Mouse (Mus musculus) limb, embryonic 15.5 days (tissue): ENCODE data around the gene Fbxl19. TPM values are rescaled to one million over a fixed set of nuclear protein-coding genes. Genes with fewer than 3 reads are reported as not detected.

Experiments used
- ATAC-seq: fragments of 200-750 bp; cut with Nextera tagmentation; 2 replicates; pipeline ENCODE4 v1.8.0; 2017; ENCODE audit warnings: low read depth, moderate TSS enrichment; ENCODE audit not compliant: insufficient number of reproducible peaks, low FRiP score, low TSS enrichment
- H3K27ac ChIP-seq: fragments of 300-500 bp; sonication (generic); 2 replicates; pipeline ENCODE4 v1.5.1; 2015; ENCODE audit warnings: moderate library complexity, mild to moderate bottlenecking, inconsistent platforms
- H3K27me3 ChIP-seq: fragments of 300-500 bp; sonication (generic); 2 replicates; pipeline ENCODE4 v1.6.1; 2015; ENCODE audit warnings: inconsistent platforms
- H3K36me3 ChIP-seq: fragments of 300-500 bp; sonication (generic); 2 replicates; pipeline ENCODE4 v1.6.1; 2015; ENCODE audit warnings: inconsistent platforms
- H3K4me1 ChIP-seq: fragments of 300-500 bp; sonication (generic); 2 replicates; pipeline ENCODE4 v1.6.1; 2015; ENCODE audit warnings: inconsistent platforms
- H3K4me2 ChIP-seq: fragments of 300-500 bp; sonication (generic); 2 replicates; pipeline ENCODE4 v1.6.1; 2015; ENCODE audit warnings: mild to moderate bottlenecking, inconsistent platforms
- H3K4me3 ChIP-seq: fragments of 300-500 bp; sonication (generic); 2 replicates; pipeline ENCODE4 v1.5.1; 2015; ENCODE audit warnings: mild to moderate bottlenecking, inconsistent platforms
- H3K9ac ChIP-seq: fragments of 300-500 bp; sonication (generic); 2 replicates; pipeline ENCODE4 v1.6.1; 2015; ENCODE audit warnings: inconsistent platforms
- H3K9me3 ChIP-seq: fragments of 300-500 bp; sonication (generic); 2 replicates; pipeline ENCODE4 v1.6.1; 2016; ENCODE audit warnings: inconsistent platforms
- WGBS: fragments of 180-500 bp; shearing (Covaris S2); methylation state at CpG from one replicate; pipeline ENCODE4 v1.1.7; 2015; 5-methylcytosine and 5-hydroxymethylcytosine counted together
- polyA plus RNA-seq: library from polyadenylated mRNA; unstranded; fragments of >200 nt; fragmentation: Nextera tagmentation; extraction: Ambion mirVana; gene quantifications from 2 replicates; pipeline ENCODE4 v1.2.1, GENCODE M21; 2015

The Fbxl19 gene
- polyA plus RNA-seq, 1 experiment from 2014 or later, result 4.3 TPM

GRCm38 (mm10) chr7:127798591-127798990 lies 54.2 kb downstream of the Fbxl19 start:
- Histone ChIP-seq H3K4me1 (peaks cover 19% of the 10 kb centered on the region), H3K4me3 (no peak overlapping the region), H3K36me3 (peaks cover 86% of the 10 kb centered on the region), H3K9ac (no peak overlapping the region), H3K27me3 (no peaks in the 10 kb centered on the region), H3K27ac (no peak overlapping the region), H3K9me3 (no peaks in the 10 kb centered on the region), H3K4me2 (no peak overlapping the region)
- ATAC-seq, result no peak
- WGBS, result 89% methylated on average over 4 of the region's 4 CpGs

GRCm38 (mm10) chr7:127799211-127799610 lies 54.9 kb downstream of the Fbxl19 start:
- 88% methylated on average over 13 of the region's 13 CpGs for WGBS
- Histone ChIP-seq H3K9ac (no peak overlapping the region), H3K4me3 (no peak overlapping the region), H3K36me3 (peaks cover 83% of the 10 kb centered on the region), H3K4me1 (peaks cover 19% of the 10 kb centered on the region), H3K9me3 (no peaks in the 10 kb centered on the region), H3K4me2 (no peak overlapping the region), H3K27ac (0 out of 2 replicates have a peak overlapping the region, but pooled peaks have one; percentile 67), H3K27me3 (no peaks in the 10 kb centered on the region)
- ATAC-seq, result no peak

- Histone ChIP-seq H3K27ac (peak overlapping the region; percentile 67), H3K9me3 (no peaks in the 10 kb centered on the region), H3K9ac (no peak overlapping the region), H3K4me2 (no peak overlapping the region), H3K27me3 (no peaks in the 10 kb centered on the region), H3K4me1 (peaks cover 19% of the 10 kb centered on the region), H3K4me3 (no peak overlapping the region), H3K36me3 (peaks cover 82% of the 10 kb centered on the region)
- WGBS, result 88% methylated on average over 1 of the region's 1 CpGs
- no peak for ATAC-seq
Measured at GRCm38 (mm10) chr7:127799738-127800137, 55.4 kb downstream of the Fbxl19 start.

- ATAC-seq, result peak; percentile 66
- Histone ChIP-seq H3K27ac (peak within 1 kb of the TSS; percentile 67), H3K4me2 (peak within 1 kb of the TSS; percentile 44), H3K4me1 (peaks cover 19% of the 10 kb centered on the region), H3K9me3 (no peaks in the 10 kb centered on the region), H3K9ac (no peak within 1 kb of the TSS), H3K27me3 (no peaks in the 10 kb centered on the region), H3K36me3 (peaks cover 77% of the 10 kb centered on the region), H3K4me3 (peak within 1 kb of the TSS; percentile 33)
- WGBS, result 32% methylated on average over 6 of the region's 6 CpGs
Measured at GRCm38 (mm10) chr7:127800435-127801009, 56.2 kb downstream of the Fbxl19 start, which contains the start of gene Hsd3b7. Gene Hsd3b7, plus strand, starts transcription at chr7:127800604.

GRCm38 (mm10) chr7:127801010-127801621 lies 56.8 kb downstream of the Fbxl19 start:
- WGBS, result 90% methylated on average over 8 of the region's 8 CpGs
- no peaks in the 10 kb centered on the region for H3K9me3 ChIP-seq
- peaks cover 19% of the 10 kb centered on the region for H3K4me1 ChIP-seq
- peak overlapping the region; percentile 33 for H3K4me3 ChIP-seq
- no peak overlapping the region for H3K9ac ChIP-seq
- H3K4me2 ChIP-seq, result peak overlapping the region; percentile 44
- H3K27ac ChIP-seq, result peak overlapping the region; percentile 67; the same call in 1 of the 2 replicates
- no peak for ATAC-seq
- H3K36me3 ChIP-seq, result peaks cover 73% of the 10 kb centered on the region
- no peaks in the 10 kb centered on the region for H3K27me3 ChIP-seq

GRCm38 (mm10) chr7:127802313-127802712 lies 58.0 kb downstream of the Fbxl19 start:
- Histone ChIP-seq H3K9ac (no peak overlapping the region), H3K4me3 (no peak overlapping the region), H3K36me3 (peaks cover 64% of the 10 kb centered on the region), H3K4me1 (peaks cover 19% of the 10 kb centered on the region), H3K27me3 (no peaks in the 10 kb centered on the region), H3K4me2 (no peak overlapping the region), H3K9me3 (no peaks in the 10 kb centered on the region), H3K27ac (no peak overlapping the region)
- no peak for ATAC-seq
- 91% methylated on average over 17 of the region's 17 CpGs for WGBS

- H3K27me3 ChIP-seq, result no peaks in the 10 kb centered on the region
- 77% methylated on average over 5 of the region's 5 CpGs for whole genome bisulfite sequencing
- H3K4me3 ChIP-seq, result no peak overlapping the region
- no peak overlapping the region for H3K27ac ChIP-seq
- no peak overlapping the region for H3K9ac ChIP-seq
- H3K4me1 ChIP-seq, result no peaks in the 10 kb centered on the region
- no peak for ATAC-seq
- H3K9me3 ChIP-seq, result no peaks in the 10 kb centered on the region
- peaks cover 56% of the 10 kb centered on the region for H3K36me3 ChIP-seq
- no peak overlapping the region for H3K4me2 ChIP-seq
Measured at GRCm38 (mm10) chr7:127808821-127809220, 64.5 kb downstream of the Fbxl19 start.

GRCm38 (mm10) chr7:127809846-127810245 lies 65.5 kb downstream of the Fbxl19 start:
- Histone ChIP-seq H3K27ac (no peak overlapping the region), H3K9me3 (no peaks in the 10 kb centered on the region), H3K4me3 (no peak overlapping the region), H3K36me3 (peaks cover 59% of the 10 kb centered on the region), H3K4me2 (no peak overlapping the region), H3K4me1 (peaks cover 3% of the 10 kb centered on the region), H3K9ac (no peak overlapping the region), H3K27me3 (no peaks in the 10 kb centered on the region)
- no peak for ATAC-seq
- 92% methylated on average over 1 of the region's 1 CpGs for WGBS

GRCm38 (mm10) chr7:127810650-127811049 lies 66.3 kb downstream of the Fbxl19 start:
- Histone ChIP-seq H3K4me3 (no peak overlapping the region), H3K9me3 (no peaks in the 10 kb centered on the region), H3K27me3 (no peaks in the 10 kb centered on the region), H3K9ac (no peak overlapping the region), H3K36me3 (peaks cover 57% of the 10 kb centered on the region), H3K27ac (no peak overlapping the region), H3K4me2 (no peak overlapping the region), H3K4me1 (peaks cover 3% of the 10 kb centered on the region)
- 80% methylated on average over 10 of the region's 10 CpGs for WGBS
- no peak for ATAC-seq

GRCm38 (mm10) chr7:127811240-127811639 lies 66.9 kb downstream of the Fbxl19 start:
- peaks cover 8% of the 10 kb centered on the region for H3K4me1 ChIP-seq
- no peak for ATAC-seq
- H3K27ac ChIP-seq, result no peak overlapping the region
- no peaks in the 10 kb centered on the region for H3K27me3 ChIP-seq
- H3K36me3 ChIP-seq, result peaks cover 56% of the 10 kb centered on the region
- no peak overlapping the region for H3K4me3 ChIP-seq
- 82% methylated on average over 4 of the region's 4 CpGs for WGBS
- H3K4me2 ChIP-seq, result no peak overlapping the region
- H3K9me3 ChIP-seq, result no peaks in the 10 kb centered on the region
- H3K9ac ChIP-seq, result no peak overlapping the region

- Histone ChIP-seq H3K4me2 (no peak overlapping the region), H3K9ac (no peak overlapping the region), H3K9me3 (no peaks in the 10 kb centered on the region), H3K36me3 (peaks cover 53% of the 10 kb centered on the region), H3K27ac (no peak overlapping the region), H3K4me1 (peaks cover 8% of the 10 kb centered on the region), H3K4me3 (no peak overlapping the region), H3K27me3 (no peaks in the 10 kb centered on the region)
- WGBS, result 78% methylated on average over 3 of the region's 3 CpGs
- ATAC-seq, result no peak
Measured at GRCm38 (mm10) chr7:127812292-127812691, 67.9 kb downstream of the Fbxl19 start.

GRCm38 (mm10) chr7:127813821-127814220 lies 69.5 kb downstream of the Fbxl19 start:
- H3K9ac ChIP-seq, result no peak overlapping the region
- H3K27ac ChIP-seq, result peak overlapping the region; percentile 57; the same call in 1 of the 2 replicates
- WGBS, result 79% methylated on average over 4 of the region's 4 CpGs
- H3K36me3 ChIP-seq, result peaks cover 48% of the 10 kb centered on the region
- H3K9me3 ChIP-seq, result no peaks in the 10 kb centered on the region
- ATAC-seq, result no peak
- H3K4me2 ChIP-seq, result no peak overlapping the region
- no peaks in the 10 kb centered on the region for H3K27me3 ChIP-seq
- no peak overlapping the region for H3K4me3 ChIP-seq
- H3K4me1 ChIP-seq, result peaks cover 8% of the 10 kb centered on the region
